Mouse (Mus musculus): ENCODE data around the gene Hes5.
A peak's percentile ranks its signal among the peaks of the same experiment; 100 is the strongest.

The Hes5 gene

GRCm38 (mm10) chr4:154960690-154961225, at the start of gene Hes5:
Gene Hes5 (plus strand): TSS chr4:154960923.
- no peak for DNase-seq (ENCODE audit: low spot score)

GRCm38 (mm10) chr4:154911644-154912043, 49.1 kb upstream of the Hes5 start:
- no peak for DNase-seq (ENCODE audit: low spot score)

GRCm38 (mm10) chr4:154913845-154914244, 46.9 kb upstream of the Hes5 start:
- DNase-seq (ENCODE audit: low spot score), result no peak

- no peak for DNase-seq (ENCODE audit: low spot score)
These were observed 46.5 kb upstream of the Hes5 start for GRCm38 (mm10) chr4:154914252-154914651.

GRCm38 (mm10) chr4:154914707-154915106, 46.0 kb upstream of the Hes5 start:
- DNase-seq (ENCODE audit: low spot score), result no peak

- no peak for DNase-seq (ENCODE audit: low spot score)
These were observed 45.4 kb upstream of the Hes5 start for GRCm38 (mm10) chr4:154915286-154915685.

GRCm38 (mm10) chr4:154916662-154917061, 44.1 kb upstream of the Hes5 start:
- no peak for DNase-seq (ENCODE audit: low spot score)

- no peak for DNase-seq (ENCODE audit: low spot score)
These were observed 38.4 kb upstream of the Hes5 start for GRCm38 (mm10) chr4:154922291-154922690.

GRCm38 (mm10) chr4:154922931-154923330, 37.8 kb upstream of the Hes5 start:
- DNase-seq (ENCODE audit: low spot score), result no peak

GRCm38 (mm10) chr4:154925413-154925812, 35.3 kb upstream of the Hes5 start:
- DNase-seq (ENCODE audit: low spot score), result no peak

- no peak for DNase-seq (ENCODE audit: low spot score)
These were observed 33.5 kb upstream of the Hes5 start for GRCm38 (mm10) chr4:154926969-154927898.

GRCm38 (mm10) chr4:154927899-154928337, 32.8 kb upstream of the Hes5 start:
- DNase-seq (ENCODE audit: low spot score), result peak; percentile 29

- peak; percentile 47 for DNase-seq (ENCODE audit: low spot score)
These were observed 32.2 kb upstream of the Hes5 start, which contains the start of gene Tnfrsf14 for GRCm38 (mm10) chr4:154928395-154929087. Gene Tnfrsf14 (minus strand): TSS chr4:154928563.

- DNase-seq (ENCODE audit: low spot score), result no peak
These were observed 31.5 kb upstream of the Hes5 start for GRCm38 (mm10) chr4:154929088-154929660.

- no peak for DNase-seq (ENCODE audit: low spot score)
These were observed 27.3 kb upstream of the Hes5 start for GRCm38 (mm10) chr4:154933306-154933907.

GRCm38 (mm10) chr4:154934800-154935199, 25.9 kb upstream of the Hes5 start:
- DNase-seq (ENCODE audit: low spot score), result no peak

- no peak for DNase-seq (ENCODE audit: low spot score)
These were observed 24.9 kb upstream of the Hes5 start for GRCm38 (mm10) chr4:154935788-154936187.

GRCm38 (mm10) chr4:154936542-154937255, 24.0 kb upstream of the Hes5 start:
- no peak for DNase-seq (ENCODE audit: low spot score)

- no peak for DNase-seq (ENCODE audit: low spot score)
These were observed 23.0 kb upstream of the Hes5 start for GRCm38 (mm10) chr4:154937746-154938145.

- no peak for DNase-seq (ENCODE audit: low spot score)
These were observed 20.6 kb upstream of the Hes5 start for GRCm38 (mm10) chr4:154940156-154940555.

GRCm38 (mm10) chr4:154941831-154942230, 18.9 kb upstream of the Hes5 start:
- DNase-seq (ENCODE audit: low spot score), result no peak
